Mouse (Mus musculus) monocyte, adult 59 days (primary cell): ENCODE measurements around the gene Olfr1259. TPM values are rescaled to one million over a fixed set of nuclear protein-coding genes. Genes with fewer than 3 reads are reported as not detected.

Source experiments
- total RNA-seq, 2 experiments: library from RNA; stranded (reverse); gene quantifications; one replicate each; pipeline ENCODE4 v1.2.4; 2023

Olfr1259 gene
- total RNA-seq, result not detected

DNA sequence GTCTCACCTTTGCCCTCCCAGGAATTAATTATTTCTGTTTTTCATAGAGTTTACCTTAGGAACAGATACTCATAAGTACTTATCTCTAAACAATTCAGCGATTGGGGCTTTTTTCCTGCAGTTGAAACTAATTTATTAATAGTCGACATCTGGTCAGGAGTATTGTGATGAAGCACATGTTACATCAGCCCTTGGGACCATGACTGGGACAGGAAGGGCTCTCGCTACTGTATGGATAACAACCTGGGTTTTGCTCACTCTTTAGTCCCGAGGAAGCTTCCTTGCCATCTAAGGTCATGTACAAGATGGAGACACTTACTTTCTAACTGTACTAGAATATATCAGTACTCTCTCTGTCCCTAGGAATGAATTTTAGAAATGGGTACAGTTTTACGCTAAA is at the start of gene Olfr1259:
Gene Olfr1259, minus strand, starts transcription at position 101 of the 400 bp plus-strand sequence.

GRCm38 (mm10) chr2:89990921-89991320 is 42.5 kb upstream of the Olfr1259 start, which contains the start of gene Olfr1261:
Olfr1261 (plus strand) TSS chr2:89991221.

GRCm38 (mm10) chr2:89974184-89974583 is 25.7 kb upstream of the Olfr1259 start, which contains the start of gene Olfr1260:
Olfr1260 (plus strand) TSS chr2:89974340.

DNA sequence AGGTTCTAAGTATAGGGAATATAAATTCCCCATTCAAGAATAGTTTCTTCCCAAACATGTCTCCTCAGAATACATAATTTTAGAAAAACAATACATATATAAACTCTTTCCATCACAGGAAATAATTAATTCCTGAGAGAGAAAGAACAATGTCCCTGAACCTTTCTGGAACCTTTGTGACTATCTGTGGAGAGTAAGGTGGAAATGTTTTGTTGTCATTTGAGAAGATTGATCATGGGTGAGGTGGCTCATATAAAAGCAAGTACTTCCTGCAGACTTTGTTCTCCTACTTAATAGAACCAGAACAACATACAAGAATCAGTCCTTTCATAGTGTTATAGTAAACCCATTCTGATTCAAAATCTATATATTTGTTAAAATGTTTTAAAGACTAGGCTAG is 21.5 kb downstream of the Olfr1259 start, which contains the start of gene Olfr1258:
Gene Olfr1258, plus strand, starts transcription at position 301 of the 400 bp plus-strand sequence.

Other genes with a start within 250 kb of the Olfr1259 start
- not detected for gene Olfr1252, start 223.7 kb downstream of the Olfr1259 start, total RNA-seq
- not detected for gene Olfr1253, start 191.6 kb downstream of the Olfr1259 start, total RNA-seq
- gene Olfr1254, start 155.0 kb downstream of the Olfr1259 start, total RNA-seq, result not detected
- not detected for gene Olfr1255, start 136.6 kb downstream of the Olfr1259 start, total RNA-seq
- not detected for gene Olfr1256, start 107.1 kb downstream of the Olfr1259 start, total RNA-seq
- gene Olfr48, start 100.5 kb downstream of the Olfr1259 start, total RNA-seq, result not detected
- not detected for gene Olfr1257, start 70.2 kb downstream of the Olfr1259 start, total RNA-seq
- gene Olfr1258, start 21.4 kb downstream of the Olfr1259 start, total RNA-seq, result not detected
- not detected for gene Olfr1260, start 25.7 kb upstream of the Olfr1259 start, total RNA-seq
- not detected for gene Olfr1261, start 42.6 kb upstream of the Olfr1259 start, total RNA-seq
- gene Olfr1262, start 51.5 kb upstream of the Olfr1259 start, total RNA-seq, result not detected
- gene Olfr1263, start 63.5 kb upstream of the Olfr1259 start, total RNA-seq, result not detected
- not detected for gene Olfr1264, start 76.9 kb upstream of the Olfr1259 start, total RNA-seq
- gene Olfr1265, start 86.7 kb upstream of the Olfr1259 start, total RNA-seq, result not detected
- gene Olfr140, start 114.9 kb upstream of the Olfr1259 start, total RNA-seq, result not detected
- gene Olfr1269, start 172.7 kb upstream of the Olfr1259 start, total RNA-seq, result not detected
- gene Olfr32, start 193.6 kb upstream of the Olfr1259 start, total RNA-seq, result not detected
- not detected for gene Olfr1270, start 204.4 kb upstream of the Olfr1259 start, total RNA-seq